Mouse (Mus musculus) gastrocnemius, adult 2 months (tissue): ENCODE results near the gene Gm20661. TPM values are rescaled to one million over a fixed set of nuclear protein-coding genes. Genes with fewer than 3 reads are reported as not detected.
"Not testable (repeated sequence)": the region's sequence is repeated elsewhere in the genome, so short reads cannot be mapped to it uniquely, and the experiment has no call there.

Source experiments
- DNase-seq: peaks from one replicate; pipeline ENCODE4 v3.0.0; 2022
- H3K27ac ChIP-seq: fragments of 200-600 bp; 2 replicates; pipeline ENCODE4 v1.8.1; 2022; ENCODE audit warnings: mild to moderate bottlenecking
- H3K4me3 ChIP-seq: fragments of 200-600 bp; 2 replicates; pipeline ENCODE4 v1.8.1; 2022; ENCODE audit warnings: mild to moderate bottlenecking, moderate library complexity
- CTCF ChIP-seq: fragments of 200-600 bp; IDR thresholded peaks from 2 replicates; pipeline ENCODE4 v1.8.1; 2022; ENCODE audit warnings: antibody characterized with exemption, mild to moderate bottlenecking, moderate library complexity
- intact Hi-C: fragments of 180-260 bp; cut with DNase I; formaldehyde crosslinking; loops from one replicate; pipeline ENCODE4 v1.15.1; 2025
- total RNA-seq, 2 experiments: library from RNA; stranded (reverse); gene quantifications; 2 replicates each; pipeline ENCODE4 v1.2.3; 2021

Gene Gm20661
- total RNA-seq, 2 experiments from 2014 or later, result not detected

GRCm38 (mm10) chr9:108013577-108013976 is 30.7 kb downstream of the Gm20661 start:
- DNase-seq, intact Hi-C loops: not testable (repeated sequence)
- peak; percentile 17; the same call in 1 of the 2 replicates for TF ChIP-seq CTCF

GRCm38 (mm10) chr9:108017127-108017526 is 34.3 kb downstream of the Gm20661 start:
- Histone ChIP-seq H3K4me3 (no peak overlapping the region), H3K27ac (peak overlapping the region; percentile 28; the same call in 1 of the 2 replicates)
- intact Hi-C loops, result no loop called here
- TF ChIP-seq CTCF, result no peak
- no peak for DNase-seq

More at GRCm38 (mm10) chr9:108013577-108013976, 30.7 kb downstream of the Gm20661 start:
- H3K27ac ChIP-seq, H3K4me3 ChIP-seq: not testable (repeated sequence)

GRCm38 (mm10) chr9:108020741-108021140 is 37.9 kb downstream of the Gm20661 start:
- peak overlapping the region; percentile 86 for H3K27ac ChIP-seq
- no peak for DNase-seq
- H3K4me3 ChIP-seq, result peak overlapping the region; percentile 42
- TF ChIP-seq CTCF, result no peak
- intact Hi-C loops, result no loop called here

- TF ChIP-seq CTCF, result no peak
- intact Hi-C loops, result no loop called here
- DNase-seq, result no peak
- 0 out of 2 replicates have a peak overlapping the region, but pooled peaks have one; percentile 4 for H3K27ac ChIP-seq
- H3K4me3 ChIP-seq, result no peak overlapping the region
These were observed 40.4 kb downstream of the Gm20661 start for GRCm38 (mm10) chr9:108023216-108023615.

GRCm38 (mm10) chr9:108026584-108026983 is 43.7 kb downstream of the Gm20661 start:
- H3K4me3 ChIP-seq, result no peak overlapping the region
- TF ChIP-seq CTCF, result peak; percentile 25; the same call in 1 of the 2 replicates

GRCm38 (mm10) chr9:108027867-108028266 is 45.0 kb downstream of the Gm20661 start:
- intact Hi-C loops, result no loop called here
- no peak for DNase-seq
- TF ChIP-seq CTCF, result 0 out of 2 replicates have a peak, but pooled peaks have one; percentile 7
- H3K4me3 ChIP-seq, result no peak overlapping the region
- H3K27ac ChIP-seq, result no peak overlapping the region

More at GRCm38 (mm10) chr9:108026584-108026983, 43.7 kb downstream of the Gm20661 start:
- no peak for DNase-seq
- intact Hi-C loops, result no loop called here
- no peak overlapping the region for H3K27ac ChIP-seq

GRCm38 (mm10) chr9:108032126-108032525 is 49.3 kb downstream of the Gm20661 start:
- Histone ChIP-seq H3K4me3 (no peak overlapping the region), H3K27ac (no peak overlapping the region)
- no peak for TF ChIP-seq CTCF
- DNase-seq, result no peak
- intact Hi-C loops, result no loop called here

GRCm38 (mm10) chr9:108035331-108036156 is 52.7 kb downstream of the Gm20661 start:
- no peak overlapping the region for H3K27ac ChIP-seq
- intact Hi-C loops, result no loop called here
- TF ChIP-seq CTCF, result no peak
- H3K4me3 ChIP-seq, result no peak overlapping the region
- DNase-seq, result no peak

Other genes with a start within 250 kb of the Gm20661 start
- 10 to 100 TPM; 46.4 to 49.6 TPM for gene Rbm5, start 212.1 kb upstream of the Gm20661 start, total RNA-seq
- 10 to 100 TPM; 22.0 to 22.7 TPM for gene Rbm6, start 109.8 kb upstream of the Gm20661 start, total RNA-seq
- gene Mon1a, start 94.9 kb upstream of the Gm20661 start, total RNA-seq, result 10 to 100 TPM in 1 of 2 experiments, 1 to 10 TPM in 1; 9.6 to 11.3 TPM
- gene Mst1r, start 76.2 kb upstream of the Gm20661 start, total RNA-seq, result under 1 TPM; 0.54 to 0.81 TPM
- not detected for gene Actl11, start 54.6 kb upstream of the Gm20661 start, total RNA-seq
- under 1 TPM in 1 of 2 experiments, not detected in 1; 0.22 TPM for gene Camkv, start 47.4 kb upstream of the Gm20661 start, total RNA-seq
- gene Traip, start 32.9 kb upstream of the Gm20661 start, total RNA-seq, result under 1 TPM; 0.25 to 0.43 TPM
- gene Uba7, start 7.6 kb upstream of the Gm20661 start, total RNA-seq, result 1 to 10 TPM; 2.3 to 3.1 TPM
- gene Inka1, start 2.8 kb downstream of the Gm20661 start, total RNA-seq, result 1 to 10 TPM; 1.1 to 3.2 TPM
- under 1 TPM in 1 of 2 experiments, not detected in 1; 0.42 TPM for gene Cdhr4, start 9.4 kb downstream of the Gm20661 start, total RNA-seq
- gene Gm20662, start 13.3 kb downstream of the Gm20661 start, total RNA-seq, result not detected
- 10 to 100 TPM; 26.2 to 30.5 TPM for gene Ip6k1, start 19.4 kb downstream of the Gm20661 start, total RNA-seq
- gene Gmppb, start 66.2 kb downstream of the Gm20661 start, total RNA-seq, result 1 to 10 TPM; 3.3 to 6.3 TPM
- 1 to 10 TPM; 1.5 to 3.1 TPM for gene Amigo3, start 70.1 kb downstream of the Gm20661 start, total RNA-seq
- gene Mst1, start 97.4 kb downstream of the Gm20661 start, total RNA-seq, result not detected
- 100 to 1,000 TPM; 128 to 157 TPM for gene Rnf123, start 100.3 kb downstream of the Gm20661 start, total RNA-seq
- 10 to 100 TPM; 30.6 to 33.4 TPM for gene Apeh, start 111.5 kb downstream of the Gm20661 start, total RNA-seq
- gene Bsn, start 207.3 kb downstream of the Gm20661 start, total RNA-seq, result under 1 TPM in 1 of 2 experiments, not detected in 1; 0.03 TPM